Mouse (Mus musculus) thymus, adult 2 months (tissue): ENCODE results near the gene Rfk.

Experiments
- CTCF ChIP-seq: fragments of 200-500 bp; IDR thresholded peaks from 2 replicates; pipeline ENCODE4 v1.5.1; 2012; ENCODE audit warnings: mild to moderate bottlenecking, control low read depth, low read length, moderate library complexity, borderline replicate concordance; ENCODE audit not compliant: control insufficient read depth, poor library complexity, insufficient read depth; ENCODE audit errors: extremely low read depth
- POLR2A ChIP-seq: fragments of 200-500 bp; IDR thresholded peaks from 2 replicates; pipeline ENCODE4 v1.6.1; 2012; ENCODE audit warnings: mild to moderate bottlenecking, low read length, control low read depth, moderate library complexity; ENCODE audit not compliant: control insufficient read depth, poor library complexity, insufficient read depth; ENCODE audit errors: extremely low read depth

DNA sequence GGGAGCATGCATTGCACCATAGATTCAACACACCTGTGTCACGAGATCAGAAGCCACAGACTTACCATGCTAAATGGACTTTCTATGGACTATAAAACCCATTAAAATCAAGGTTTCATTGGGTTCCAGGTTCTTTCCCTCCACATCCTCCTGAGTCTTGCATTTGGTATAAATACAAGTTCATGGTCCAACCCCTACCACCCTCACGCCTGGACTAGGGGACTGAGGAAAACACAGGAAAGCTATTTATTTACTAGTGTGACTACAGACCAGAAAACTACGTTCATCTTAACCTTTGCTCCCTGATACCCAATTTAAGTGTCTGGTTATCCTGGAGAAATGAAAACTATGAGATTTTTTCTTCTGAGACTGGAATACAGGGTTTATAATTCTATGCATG is 21.1 kb upstream of the Rfk start, which contains the start of gene Gcnt1:
- TF ChIP-seq POLR2A: no peak
- no peak for TF ChIP-seq CTCF
